Mouse (Mus musculus): ENCODE results near the gene Spsb1. TPM values are rescaled to one million over a fixed set of nuclear protein-coding genes. Genes with fewer than 3 reads are reported as not detected.

The Spsb1 gene
- polyA plus RNA-seq, 1 experiment from 2014 or later = 18.2 TPM

DNA sequence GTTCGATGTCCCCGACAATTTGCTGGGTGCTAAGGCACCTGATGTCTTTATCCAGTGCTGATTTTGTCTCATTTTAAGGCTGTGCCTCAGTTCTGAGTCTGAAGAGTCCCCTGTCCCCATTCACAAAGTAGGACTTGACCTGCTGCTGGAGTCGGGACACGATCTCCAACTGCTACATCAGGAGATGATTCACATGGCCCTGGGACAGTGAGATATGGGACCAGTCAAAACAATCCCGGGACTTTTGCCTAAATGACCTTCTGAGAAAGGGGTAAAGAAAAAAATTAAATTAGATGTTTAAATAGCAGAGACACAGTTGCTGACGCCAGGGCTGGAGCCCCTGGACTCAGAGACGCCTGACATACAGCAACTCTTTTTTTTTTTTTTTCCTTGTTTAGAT is 21.8 kb downstream of the Spsb1 start:
- no peak for ATAC-seq (ENCODE audit: insufficient number of reproducible peaks, low FRiP score, low TSS enrichment, low read depth)
- Histone ChIP-seq H3K4me3 (replicated peaks) (no peak overlapping the region), H3K9ac (no peak overlapping the region), H3K36me3 (no peaks in the 10 kb centered on the region), H3K4me2 (replicated peaks) (no peak overlapping the region), H3K4me1 (peaks cover 5% of the 10 kb centered on the region), H3K27me3 (no peaks in the 10 kb centered on the region), H3K27ac (replicated peaks) (no peak overlapping the region), H3K9me3 (replicated peaks) (no peaks in the 10 kb centered on the region)
- WGBS = 85% methylated on average over 7 of the region's 7 CpGs

DNA sequence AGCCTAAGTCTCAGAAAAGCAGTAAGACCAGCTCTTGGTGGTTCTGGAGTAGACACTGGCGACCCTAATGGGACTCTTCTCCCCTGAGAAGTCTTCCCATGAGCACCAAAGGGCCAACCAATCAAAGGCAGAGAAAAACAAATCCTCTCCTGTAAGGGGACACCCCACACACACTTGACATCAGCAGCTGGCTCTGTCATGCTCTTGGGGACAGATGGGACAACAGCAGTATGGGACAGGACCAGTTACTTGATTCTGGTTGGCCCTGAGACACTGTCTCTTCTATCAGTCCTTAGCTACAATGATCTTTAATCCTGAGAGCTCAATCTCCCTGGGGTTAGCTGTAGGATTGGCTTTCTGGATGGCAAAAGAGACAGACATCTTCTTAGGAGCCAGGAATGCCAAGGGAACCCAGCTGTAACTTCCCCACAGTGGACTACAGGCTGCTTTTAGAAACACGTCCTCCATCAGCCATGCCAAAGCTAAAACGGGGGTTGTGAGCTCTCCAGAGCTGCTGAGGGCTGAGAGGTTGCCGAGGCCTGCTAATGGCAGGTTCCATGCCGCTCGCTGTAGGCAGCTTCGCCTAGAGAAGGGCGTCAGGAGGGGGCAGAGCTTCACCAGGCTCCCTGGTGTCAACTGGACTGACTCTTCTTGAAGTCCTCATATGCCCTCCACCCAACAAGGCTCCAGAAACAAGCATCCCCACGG is 22.6 kb downstream of the Spsb1 start:
- H3K27ac ChIP-seq (replicated peaks) = no peak overlapping the region
- no peak overlapping the region for H3K9ac ChIP-seq
- ATAC-seq (ENCODE audit: insufficient number of reproducible peaks, low FRiP score, low TSS enrichment, low read depth) = no peak
- H3K4me1 ChIP-seq = 0 out of 2 replicates have a peak, but pooled peaks cover 3% of the 10 kb centered on the region
- H3K4me3 ChIP-seq (replicated peaks) = no peak overlapping the region
- no peak overlapping the region for H3K4me2 ChIP-seq (replicated peaks)
- 83% methylated on average over 9 of the region's 9 CpGs for WGBS
- no peaks in the 10 kb centered on the region for H3K36me3 ChIP-seq
- no peaks in the 10 kb centered on the region for H3K9me3 ChIP-seq (replicated peaks)
- no peaks in the 10 kb centered on the region for H3K27me3 ChIP-seq

DNA sequence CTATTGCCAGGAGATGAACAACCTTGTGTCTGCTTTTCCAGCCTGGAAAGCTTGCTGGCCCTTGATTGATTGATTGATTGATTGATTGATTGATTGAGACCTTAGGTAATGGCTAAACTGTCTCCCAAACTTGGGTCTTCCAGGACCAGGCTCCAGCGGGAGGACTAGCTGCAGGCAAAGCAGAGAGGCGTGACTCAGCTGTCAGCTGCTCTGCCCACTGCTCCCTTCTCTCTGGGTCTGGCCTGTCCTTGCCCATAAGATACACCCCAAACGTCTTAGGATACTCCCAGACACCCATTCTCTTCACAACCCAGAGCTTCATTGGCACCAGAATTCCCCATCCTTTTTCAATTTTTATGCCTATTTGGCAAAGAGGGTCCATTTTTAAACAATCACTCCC is 24.1 kb downstream of the Spsb1 start:
- Histone ChIP-seq H3K4me1 (no peaks in the 10 kb centered on the region), H3K4me2 (replicated peaks) (no peak overlapping the region), H3K36me3 (no peaks in the 10 kb centered on the region), H3K9ac (no peak overlapping the region), H3K4me3 (replicated peaks) (no peak overlapping the region), H3K27me3 (no peaks in the 10 kb centered on the region), H3K9me3 (replicated peaks) (no peaks in the 10 kb centered on the region), H3K27ac (replicated peaks) (no peak overlapping the region)
- ATAC-seq (ENCODE audit: insufficient number of reproducible peaks, low FRiP score, low TSS enrichment, low read depth) = no peak
- WGBS = 56% methylated on average over 3 of the region's 3 CpGs

DNA sequence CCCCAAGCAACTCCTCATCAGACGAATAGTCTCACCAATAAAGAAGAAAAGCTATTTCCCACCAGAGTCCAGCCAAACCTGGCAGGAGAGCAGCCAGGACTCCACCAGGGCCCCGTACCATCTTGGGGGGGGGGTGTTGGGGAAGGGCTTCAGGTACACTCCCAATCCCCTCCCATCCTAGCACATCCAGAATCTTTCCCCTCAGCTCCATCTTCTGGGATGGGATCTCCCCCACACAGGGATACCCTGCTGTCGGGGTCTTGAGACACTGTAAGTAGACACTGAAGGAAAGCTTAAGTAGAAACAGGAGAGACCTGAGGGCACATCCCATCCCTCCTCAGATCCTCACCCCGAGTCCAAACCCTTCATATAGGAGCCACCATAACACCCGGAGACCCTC is 31.8 kb downstream of the Spsb1 start:
- H3K27ac ChIP-seq (replicated peaks) = 0 out of 2 replicates have a peak overlapping the region, but pooled peaks have one; percentile 55
- H3K4me1 ChIP-seq = peaks cover 57% of the 10 kb centered on the region
- no peak overlapping the region for H3K4me2 ChIP-seq (replicated peaks)
- no peaks in the 10 kb centered on the region for H3K36me3 ChIP-seq
- H3K9me3 ChIP-seq (replicated peaks) = no peaks in the 10 kb centered on the region
- ATAC-seq (ENCODE audit: insufficient number of reproducible peaks, low FRiP score, low TSS enrichment, low read depth) = no peak
- H3K9ac ChIP-seq = no peak overlapping the region
- H3K27me3 ChIP-seq = no peaks in the 10 kb centered on the region
- H3K4me3 ChIP-seq (replicated peaks) = no peak overlapping the region
- WGBS = 32% methylated on average over 4 of the region's 5 CpGs

DNA sequence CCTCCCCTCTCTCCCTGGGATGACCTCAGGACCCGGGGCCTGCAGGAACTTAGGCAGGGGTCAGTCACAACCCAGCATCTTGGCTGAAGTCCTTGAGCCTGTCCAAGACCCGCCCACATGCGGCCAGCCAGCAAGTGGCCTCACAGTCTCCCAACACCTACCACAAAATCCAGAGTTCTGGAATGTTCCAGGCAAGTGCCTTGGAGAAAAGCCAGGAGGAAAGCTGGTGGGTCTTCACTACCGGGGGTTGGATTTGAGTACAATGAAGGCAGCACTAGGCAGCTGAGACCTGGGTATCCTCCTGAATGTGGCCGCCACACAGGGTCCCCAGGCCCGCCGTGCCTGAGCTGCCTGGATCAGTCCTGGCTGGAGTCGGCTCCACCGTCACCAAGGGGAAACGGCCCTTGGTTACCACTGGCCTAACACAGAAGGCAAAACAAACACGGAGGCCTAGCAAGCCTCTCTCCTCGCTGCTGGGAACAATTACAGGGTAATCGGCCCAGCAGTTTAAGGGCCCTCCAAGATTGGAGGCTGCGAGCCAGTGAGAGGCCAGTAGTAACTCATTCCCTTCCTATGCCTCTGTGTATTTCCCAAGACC is 32.6 kb downstream of the Spsb1 start:
- Histone ChIP-seq H3K4me1 (peaks cover 59% of the 10 kb centered on the region), H3K27ac (replicated peaks) (peak overlapping the region; percentile 45), H3K4me2 (replicated peaks) (0 out of 2 replicates have a peak overlapping the region, but pooled peaks have one; percentile 8), H3K9me3 (replicated peaks) (no peaks in the 10 kb centered on the region), H3K9ac (no peak overlapping the region), H3K27me3 (no peaks in the 10 kb centered on the region), H3K36me3 (no peaks in the 10 kb centered on the region), H3K4me3 (replicated peaks) (no peak overlapping the region)
- peak; percentile 52; the same call in 1 of the 2 replicates for ATAC-seq (ENCODE audit: insufficient number of reproducible peaks, low FRiP score, low TSS enrichment, low read depth)
- WGBS = 25% methylated on average over 14 of the region's 14 CpGs

DNA sequence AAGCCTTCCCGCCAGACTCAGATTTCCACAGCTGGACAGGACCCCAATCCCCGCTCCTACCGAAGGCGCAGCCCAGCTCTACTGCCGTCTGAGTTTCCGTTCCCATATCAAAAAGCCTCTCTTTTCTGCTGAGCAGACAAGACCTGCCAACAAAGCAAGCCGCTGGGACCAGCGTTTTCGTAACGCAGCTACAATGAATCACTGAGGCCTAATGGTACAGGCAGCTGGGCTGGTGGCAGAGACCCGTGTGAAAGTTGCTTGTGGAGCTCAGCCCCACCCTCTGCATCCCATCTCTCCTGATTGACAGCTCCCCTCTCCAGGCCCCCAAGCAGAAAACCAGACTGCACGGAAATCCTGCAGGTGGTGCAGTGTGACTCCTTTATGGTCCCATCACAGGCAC is 34.0 kb downstream of the Spsb1 start:
- Histone ChIP-seq H3K4me2 (replicated peaks) (no peak overlapping the region), H3K9ac (no peak overlapping the region)

DNA sequence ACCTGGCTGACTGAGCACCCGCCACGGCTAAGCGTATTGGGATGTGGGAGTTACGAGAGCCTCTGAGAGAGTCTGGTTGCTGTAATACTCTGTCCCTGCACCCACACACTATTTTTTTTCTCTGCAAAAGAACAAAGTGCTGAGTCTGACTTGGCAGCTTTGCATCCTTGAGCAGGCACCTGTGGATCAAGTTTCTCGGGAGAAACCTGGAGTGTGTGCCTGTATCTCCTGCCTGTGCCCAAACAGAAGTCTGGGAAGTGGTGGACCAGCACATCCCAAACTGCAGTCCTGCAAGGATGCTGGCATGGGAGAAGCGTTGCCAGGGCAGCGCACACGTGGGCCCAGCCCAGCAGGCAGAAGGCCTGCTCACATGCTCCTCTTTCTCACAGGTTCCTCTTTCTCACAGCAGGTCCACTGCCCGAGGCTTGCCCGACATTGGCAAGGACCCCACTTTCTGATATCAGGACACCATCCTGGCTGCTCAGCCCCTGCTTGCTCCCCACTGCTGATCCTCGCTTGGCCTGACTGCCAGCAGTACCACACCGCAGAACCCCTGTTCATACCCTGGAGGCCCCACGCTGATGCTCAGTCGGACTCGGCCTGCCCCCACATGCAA is 36.3 kb downstream of the Spsb1 start:
- 75% methylated on average over 15 of the region's 15 CpGs for WGBS
- ATAC-seq (ENCODE audit: insufficient number of reproducible peaks, low FRiP score, low TSS enrichment, low read depth) = no peak
- no peaks in the 10 kb centered on the region for H3K27me3 ChIP-seq
- peaks cover 72% of the 10 kb centered on the region for H3K4me1 ChIP-seq
- no peaks in the 10 kb centered on the region for H3K9me3 ChIP-seq (replicated peaks)
- no peak overlapping the region for H3K4me2 ChIP-seq (replicated peaks)
- H3K27ac ChIP-seq (replicated peaks) = peak overlapping the region; percentile 18; the same call in 1 of the 2 replicates
- H3K9ac ChIP-seq = no peak overlapping the region
- no peak overlapping the region for H3K4me3 ChIP-seq (replicated peaks)
- H3K36me3 ChIP-seq = no peaks in the 10 kb centered on the region

More for the DNA sequence above, 34.0 kb downstream of the Spsb1 start:
- Histone ChIP-seq H3K27ac (replicated peaks) (peak overlapping the region; percentile 71), H3K36me3 (no peaks in the 10 kb centered on the region), H3K27me3 (no peaks in the 10 kb centered on the region), H3K4me1 (peaks cover 65% of the 10 kb centered on the region), H3K4me3 (replicated peaks) (no peak overlapping the region), H3K9me3 (replicated peaks) (no peaks in the 10 kb centered on the region)
- no peak for ATAC-seq (ENCODE audit: insufficient number of reproducible peaks, low FRiP score, low TSS enrichment, low read depth)
- 27% methylated on average over 12 of the region's 12 CpGs for WGBS

DNA sequence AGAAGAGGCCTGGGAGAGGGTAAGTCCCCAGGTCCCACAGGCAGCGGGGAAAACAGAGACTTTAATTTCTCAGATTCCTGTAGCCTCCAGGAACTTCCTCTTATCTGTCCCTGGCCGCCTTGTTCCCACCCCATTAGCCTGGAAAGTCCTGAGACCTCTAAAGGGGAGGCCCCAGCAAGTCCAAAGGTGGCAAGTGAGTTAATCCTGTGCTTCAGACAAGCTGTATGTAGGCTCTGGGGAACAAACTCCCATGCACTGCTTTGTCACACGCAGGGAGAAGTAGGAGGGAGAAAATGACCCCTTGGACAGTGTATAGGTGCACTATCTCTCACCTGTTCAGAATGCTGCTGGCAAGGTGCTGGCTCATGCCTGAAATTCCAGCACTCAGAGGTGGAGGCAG is 38.0 kb downstream of the Spsb1 start:
- H3K36me3 ChIP-seq = no peaks in the 10 kb centered on the region
- H3K9ac ChIP-seq = no peak overlapping the region
- ATAC-seq (ENCODE audit: insufficient number of reproducible peaks, low FRiP score, low TSS enrichment, low read depth) = no peak
- WGBS = 51% methylated on average over 3 of the region's 3 CpGs
- no peaks in the 10 kb centered on the region for H3K27me3 ChIP-seq
- peaks cover 68% of the 10 kb centered on the region for H3K4me1 ChIP-seq
- no peak overlapping the region for H3K4me2 ChIP-seq (replicated peaks)
- H3K4me3 ChIP-seq (replicated peaks) = no peak overlapping the region
- no peak overlapping the region for H3K27ac ChIP-seq (replicated peaks)
- no peaks in the 10 kb centered on the region for H3K9me3 ChIP-seq (replicated peaks)

DNA sequence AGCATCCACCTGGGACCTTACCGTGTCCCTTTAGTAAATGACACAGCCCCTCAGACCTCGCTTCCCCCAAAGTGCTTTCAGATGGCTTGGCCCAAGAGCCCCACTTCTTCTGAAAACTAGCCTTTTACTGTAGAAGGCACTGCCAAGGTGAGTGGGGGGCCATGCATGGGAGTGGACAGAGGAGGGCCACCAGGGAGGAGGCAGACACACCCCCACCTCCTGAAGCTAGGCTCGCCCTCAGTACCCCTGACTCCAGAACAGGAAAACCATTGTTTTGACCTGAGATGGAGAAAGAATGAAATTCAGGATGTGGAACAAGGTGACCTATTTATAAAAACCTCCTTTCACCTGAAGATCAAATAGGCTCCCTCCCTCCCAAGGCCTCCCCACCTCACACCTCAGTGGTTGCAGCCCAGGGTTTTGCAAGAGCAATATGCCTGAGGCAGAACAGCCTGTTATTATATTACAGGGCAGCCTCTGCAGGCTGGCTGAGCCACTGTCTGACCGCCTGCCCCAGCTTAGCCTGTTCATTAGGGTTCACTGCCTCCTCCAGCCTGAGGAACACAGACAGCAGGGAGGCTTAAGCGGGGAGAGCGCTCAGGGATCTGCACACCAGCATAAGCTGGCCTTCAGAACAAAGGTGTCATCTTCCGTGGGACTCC is 41.0 kb downstream of the Spsb1 start:
- no peak overlapping the region for H3K4me2 ChIP-seq (replicated peaks)
- ATAC-seq (ENCODE audit: insufficient number of reproducible peaks, low FRiP score, low TSS enrichment, low read depth) = no peak
- H3K27me3 ChIP-seq = no peaks in the 10 kb centered on the region
- H3K9me3 ChIP-seq (replicated peaks) = no peaks in the 10 kb centered on the region
- H3K36me3 ChIP-seq = no peaks in the 10 kb centered on the region
- no peak overlapping the region for H3K4me3 ChIP-seq (replicated peaks)
- 62% methylated on average over 7 of the region's 7 CpGs for WGBS
- peaks cover 65% of the 10 kb centered on the region for H3K4me1 ChIP-seq
- H3K27ac ChIP-seq (replicated peaks) = no peak overlapping the region
- no peak overlapping the region for H3K9ac ChIP-seq

DNA sequence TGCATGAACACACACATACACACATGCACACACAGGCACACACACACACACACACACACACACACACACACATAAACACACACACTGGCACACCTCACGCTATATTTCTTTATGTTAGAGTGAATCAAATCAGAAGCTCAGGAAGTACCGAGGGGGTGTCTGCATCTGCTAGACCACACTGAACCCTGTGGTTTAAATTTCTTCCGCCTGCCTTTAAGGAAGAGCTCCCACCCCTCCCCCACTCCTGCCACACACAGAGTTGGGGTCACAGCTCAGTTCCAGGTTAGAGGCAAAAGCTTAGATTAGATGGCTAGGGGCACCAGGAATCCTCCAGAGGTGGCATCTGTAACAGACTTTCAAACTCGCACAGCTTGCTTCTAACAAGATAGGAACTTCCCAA is 42.4 kb downstream of the Spsb1 start:
- H3K9me3 ChIP-seq (replicated peaks) = no peaks in the 10 kb centered on the region
- no peak overlapping the region for H3K4me3 ChIP-seq (replicated peaks)
- no peaks in the 10 kb centered on the region for H3K27me3 ChIP-seq
- H3K36me3 ChIP-seq = no peaks in the 10 kb centered on the region
- WGBS = 27% methylated on average over 4 of the region's 4 CpGs
- H3K4me1 ChIP-seq = peaks cover 55% of the 10 kb centered on the region
- H3K9ac ChIP-seq = no peak overlapping the region
- no peak overlapping the region for H3K4me2 ChIP-seq (replicated peaks)
- ATAC-seq (ENCODE audit: insufficient number of reproducible peaks, low FRiP score, low TSS enrichment, low read depth) = no peak
- H3K27ac ChIP-seq (replicated peaks) = no peak overlapping the region

DNA sequence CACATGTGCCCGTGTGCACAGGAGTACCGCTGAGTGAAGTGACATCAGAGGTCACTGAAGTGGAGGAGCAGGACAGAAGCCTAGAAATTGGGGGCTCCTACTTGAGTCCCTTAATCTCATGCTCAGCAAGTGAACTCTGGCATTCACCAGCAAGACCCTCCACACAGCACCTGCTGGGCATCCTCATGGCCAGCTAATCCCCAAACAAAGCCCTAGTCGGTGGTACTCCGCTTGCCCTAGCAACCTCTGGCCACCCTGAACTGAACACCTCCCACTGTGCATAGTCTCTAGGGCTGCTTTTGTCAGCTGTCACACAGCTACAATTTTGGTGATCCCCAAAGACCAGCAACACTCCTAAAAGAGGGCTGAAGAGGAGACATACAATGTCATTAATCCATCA is 44.3 kb downstream of the Spsb1 start:
- Histone ChIP-seq H3K27me3 (no peaks in the 10 kb centered on the region), H3K9me3 (replicated peaks) (no peaks in the 10 kb centered on the region), H3K27ac (replicated peaks) (no peak overlapping the region), H3K4me3 (replicated peaks) (no peak overlapping the region), H3K9ac (no peak overlapping the region), H3K4me1 (peaks cover 47% of the 10 kb centered on the region), H3K36me3 (peaks cover 8% of the 10 kb centered on the region), H3K4me2 (replicated peaks) (no peak overlapping the region)
- ATAC-seq (ENCODE audit: insufficient number of reproducible peaks, low FRiP score, low TSS enrichment, low read depth) = no peak
- 66% methylated on average over 4 of the region's 4 CpGs for WGBS

Measured in embryonic facial prominence, embryonic 15.5 days (tissue).